Mouse (Mus musculus): Measurements from ENCODE around the gene Drc3. TPM values are rescaled to one million over a fixed set of nuclear protein-coding genes. Genes with fewer than 3 reads are reported as not detected.
A peak's percentile ranks its signal among the peaks of the same experiment; 100 is the strongest.
"Not testable (repeated sequence)": the region's sequence is repeated elsewhere in the genome, so short reads cannot be mapped to it uniquely, and the experiment has no call there.

Drc3 gene
- total RNA-seq, 2 experiments from 2014 or later, result not detected

DNA sequence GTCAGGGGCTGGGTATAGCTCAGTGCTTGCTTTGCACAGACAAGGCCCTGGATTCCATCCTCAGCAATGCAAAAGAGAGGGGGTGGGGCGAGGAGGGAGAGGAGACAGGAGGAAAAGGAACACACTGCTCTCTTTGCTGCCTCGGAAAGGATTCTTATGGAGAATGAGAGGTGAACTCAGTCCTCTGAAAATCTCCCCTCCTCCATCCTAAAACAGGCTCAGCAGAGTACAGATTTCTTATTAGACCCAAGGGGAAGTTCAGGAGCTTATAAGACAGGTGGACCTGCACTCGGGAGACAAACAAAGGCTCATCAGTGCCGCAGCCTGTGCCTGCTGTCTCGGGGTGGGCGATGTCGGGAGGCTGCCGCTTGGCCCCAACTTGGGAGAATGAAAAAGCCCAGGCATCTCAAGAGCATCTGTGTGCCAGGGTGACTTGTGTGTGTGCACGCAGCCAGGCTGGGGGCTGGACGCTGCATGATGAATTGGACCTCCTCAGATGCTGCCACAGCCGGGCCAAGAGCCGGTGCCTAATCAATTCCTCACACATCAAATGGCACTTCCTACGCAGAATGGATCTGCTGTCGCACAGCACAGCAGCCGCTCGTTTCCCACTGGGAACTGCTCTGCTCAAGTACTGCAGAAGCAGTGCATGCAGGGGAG, 31.8 kb downstream of the Drc3 start:
- no peak for ATAC-seq (replicated peaks; ENCODE audit: low FRiP score, poor library complexity, severe bottlenecking)

DNA sequence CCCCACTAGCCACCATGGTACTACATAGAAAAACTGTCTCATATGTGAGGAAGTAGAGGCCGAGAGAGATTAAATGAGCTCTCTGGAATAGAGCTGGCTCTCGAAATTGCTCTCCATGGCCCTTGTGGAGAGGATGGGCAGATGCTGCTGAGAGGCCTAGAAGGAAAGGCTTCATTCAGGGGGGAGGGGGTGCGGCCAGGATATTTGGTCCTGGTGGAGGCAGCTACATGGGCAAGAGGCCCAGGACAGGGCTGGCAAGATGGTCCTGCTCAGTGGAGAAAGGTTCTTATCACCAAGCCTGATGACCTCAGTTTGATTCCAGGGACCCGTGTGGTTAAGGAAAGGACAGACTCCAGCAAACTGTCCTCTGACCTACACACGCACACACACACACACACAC, 32.8 kb downstream of the Drc3 start:
- no peak for ATAC-seq (replicated peaks; ENCODE audit: low FRiP score, poor library complexity, severe bottlenecking)

DNA sequence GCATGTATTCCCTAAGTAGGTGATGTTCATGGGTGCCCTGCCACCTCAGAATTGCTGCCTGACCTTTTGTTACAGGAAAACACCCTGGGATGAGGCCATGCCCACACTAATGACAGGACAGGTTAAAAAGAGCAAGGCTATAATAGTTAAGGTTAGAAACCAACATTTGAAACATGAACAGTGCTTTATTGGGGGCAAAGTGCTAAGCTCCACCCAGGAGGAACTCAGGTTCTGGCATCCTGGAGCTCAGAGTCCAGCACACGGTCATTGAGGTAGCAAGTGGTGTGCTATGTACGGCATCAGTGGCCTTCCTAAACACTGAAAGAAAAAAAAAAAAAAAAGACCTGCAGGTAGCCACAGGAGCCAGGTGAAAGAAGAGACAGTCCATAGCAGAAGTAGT, 34.8 kb downstream of the Drc3 start:
- ATAC-seq (replicated peaks; ENCODE audit: low FRiP score, poor library complexity, severe bottlenecking), result no peak

DNA sequence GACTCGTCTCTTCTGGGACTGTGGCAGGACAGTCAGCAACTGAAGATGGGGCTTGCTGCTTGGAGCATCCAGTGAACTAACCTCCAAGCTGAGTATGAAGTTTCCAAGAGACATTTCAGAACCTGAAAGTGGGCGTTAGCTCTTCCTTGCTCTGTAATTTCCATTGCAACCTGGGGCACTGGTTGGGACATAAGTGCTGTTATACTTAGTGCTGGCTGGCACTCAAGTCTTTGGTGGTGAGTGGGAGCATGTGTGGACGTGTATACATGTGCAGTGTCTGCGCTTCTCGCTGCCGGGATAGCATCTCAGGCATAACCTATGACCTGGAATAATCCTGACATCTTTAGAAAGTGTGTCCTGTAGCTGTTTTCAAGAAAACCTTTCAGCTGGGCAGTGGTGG, 38.2 kb downstream of the Drc3 start:
- no peak for ATAC-seq (replicated peaks; ENCODE audit: low FRiP score, poor library complexity, severe bottlenecking)

DNA sequence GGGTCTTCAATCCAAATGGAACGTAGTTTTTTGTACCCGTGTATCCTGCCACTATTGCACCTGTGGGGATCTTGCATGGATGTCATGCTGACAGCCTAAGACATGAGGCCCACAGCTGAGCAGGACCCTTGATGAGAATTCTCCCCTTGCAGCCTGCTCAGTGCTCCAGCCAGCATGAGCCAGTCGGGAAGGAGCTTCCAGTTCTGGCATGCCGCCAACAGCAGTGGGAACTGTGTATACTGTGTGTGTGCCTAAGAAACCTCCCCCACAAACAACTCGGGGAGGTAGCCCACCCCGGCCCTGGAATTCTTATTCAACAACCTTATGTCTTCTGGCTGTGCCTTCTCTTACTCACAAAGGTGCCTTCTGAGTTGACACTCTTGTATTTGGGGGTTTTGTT, 43.4 kb downstream of the Drc3 start:
- no peak for ATAC-seq (replicated peaks; ENCODE audit: low FRiP score, poor library complexity, severe bottlenecking)

DNA sequence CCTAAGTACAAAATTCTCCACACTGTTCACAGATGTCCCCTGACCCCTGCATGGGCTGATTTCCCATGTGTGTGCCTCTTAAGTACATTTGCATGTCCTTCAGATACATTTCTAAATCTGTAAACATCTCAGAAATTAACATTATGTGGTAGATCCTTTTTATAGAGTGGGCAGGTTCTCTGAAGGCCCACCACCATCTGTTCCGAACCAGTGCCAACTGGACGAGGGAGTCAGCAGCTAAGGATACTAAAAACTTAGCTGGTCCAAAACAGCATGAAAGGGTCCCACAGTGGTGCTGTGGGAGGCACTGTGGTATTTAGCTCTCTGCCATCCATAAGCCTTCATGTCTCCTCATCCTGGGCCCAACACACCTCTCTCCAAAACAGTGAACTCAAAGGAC, 44.0 kb downstream of the Drc3 start:
- ATAC-seq (replicated peaks; ENCODE audit: low FRiP score, poor library complexity, severe bottlenecking), result no peak

DNA sequence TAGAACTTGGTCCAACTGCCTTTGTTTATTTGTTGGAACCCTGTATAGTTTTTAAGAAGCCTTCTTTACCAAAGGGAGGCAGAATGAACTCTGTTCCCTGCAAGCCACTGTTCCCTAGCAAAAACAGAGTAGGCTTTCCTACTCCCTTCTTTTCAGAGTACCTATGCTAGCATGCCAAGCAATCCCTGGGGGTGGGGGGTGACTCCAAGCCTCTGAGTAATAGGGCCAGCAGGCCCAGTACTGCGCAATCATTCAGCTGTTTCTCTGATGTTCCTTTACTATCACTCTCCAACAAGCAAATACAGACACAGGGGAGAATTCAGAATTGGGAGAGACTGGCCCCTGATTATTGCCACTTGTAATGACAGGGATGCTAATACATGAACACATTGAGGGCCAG, 53.5 kb downstream of the Drc3 start:
- ATAC-seq (replicated peaks; ENCODE audit: low FRiP score, poor library complexity, severe bottlenecking), result no peak

DNA sequence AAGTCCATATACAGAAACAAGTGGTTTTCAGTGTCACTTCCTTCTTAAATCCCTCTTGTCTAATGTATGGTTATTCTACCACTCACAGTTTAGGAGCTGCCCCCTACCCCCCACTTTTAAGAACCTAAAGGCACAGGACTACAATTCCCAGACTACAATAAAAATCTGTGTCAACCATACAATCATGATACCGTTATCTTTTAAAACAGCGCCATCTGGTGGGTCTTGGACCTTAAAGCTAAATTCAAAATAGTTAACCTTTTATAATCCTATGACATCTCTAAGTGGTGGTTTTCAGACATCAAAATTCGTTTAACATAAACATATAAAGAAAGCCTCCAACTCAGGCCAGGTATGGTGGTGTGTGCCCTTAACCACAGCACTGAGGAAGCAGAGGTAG, 59.0 kb downstream of the Drc3 start:
- no peak for ATAC-seq (replicated peaks; ENCODE audit: low FRiP score, poor library complexity, severe bottlenecking)

DNA sequence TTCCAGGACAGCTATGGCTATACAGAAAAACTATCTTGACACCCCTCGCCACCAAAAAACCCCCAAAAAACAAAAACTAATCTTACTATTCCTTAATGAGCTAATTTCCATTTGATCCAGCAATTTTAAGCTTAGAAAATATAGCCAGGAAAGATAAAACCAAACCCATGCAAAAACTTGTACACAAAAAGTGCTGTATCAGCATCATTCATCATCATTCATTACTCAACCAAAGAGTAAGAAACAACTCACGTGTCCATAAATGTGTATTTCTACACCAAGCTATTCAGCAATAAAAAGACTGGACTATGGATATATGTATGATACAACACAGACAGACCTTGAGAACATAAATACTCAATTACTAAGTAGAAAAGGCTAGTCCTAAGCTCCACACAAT, 59.8 kb downstream of the Drc3 start:
- ATAC-seq (replicated peaks; ENCODE audit: low FRiP score, poor library complexity, severe bottlenecking), result no peak

DNA sequence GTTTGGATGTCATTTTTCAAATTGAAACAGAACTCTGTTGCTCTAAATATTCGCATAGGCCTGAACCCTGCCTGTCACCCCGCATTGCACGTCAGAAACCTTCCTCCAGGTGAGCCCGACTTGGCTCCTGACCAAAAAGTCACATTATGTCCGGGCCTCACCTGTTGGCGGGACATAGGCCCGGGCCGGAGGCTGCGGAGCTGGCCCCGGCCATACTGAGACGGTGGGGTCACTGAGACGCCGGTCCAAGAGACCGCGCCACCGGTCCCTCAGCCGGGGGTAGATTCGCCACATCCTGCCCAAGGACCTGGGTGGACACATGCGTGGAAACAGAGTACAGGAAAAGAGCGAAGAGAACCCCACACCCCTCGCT, 63.4 kb downstream of the Drc3 start:
- peak; percentile 44 for ATAC-seq (replicated peaks; ENCODE audit: low FRiP score, poor library complexity, severe bottlenecking)

DNA sequence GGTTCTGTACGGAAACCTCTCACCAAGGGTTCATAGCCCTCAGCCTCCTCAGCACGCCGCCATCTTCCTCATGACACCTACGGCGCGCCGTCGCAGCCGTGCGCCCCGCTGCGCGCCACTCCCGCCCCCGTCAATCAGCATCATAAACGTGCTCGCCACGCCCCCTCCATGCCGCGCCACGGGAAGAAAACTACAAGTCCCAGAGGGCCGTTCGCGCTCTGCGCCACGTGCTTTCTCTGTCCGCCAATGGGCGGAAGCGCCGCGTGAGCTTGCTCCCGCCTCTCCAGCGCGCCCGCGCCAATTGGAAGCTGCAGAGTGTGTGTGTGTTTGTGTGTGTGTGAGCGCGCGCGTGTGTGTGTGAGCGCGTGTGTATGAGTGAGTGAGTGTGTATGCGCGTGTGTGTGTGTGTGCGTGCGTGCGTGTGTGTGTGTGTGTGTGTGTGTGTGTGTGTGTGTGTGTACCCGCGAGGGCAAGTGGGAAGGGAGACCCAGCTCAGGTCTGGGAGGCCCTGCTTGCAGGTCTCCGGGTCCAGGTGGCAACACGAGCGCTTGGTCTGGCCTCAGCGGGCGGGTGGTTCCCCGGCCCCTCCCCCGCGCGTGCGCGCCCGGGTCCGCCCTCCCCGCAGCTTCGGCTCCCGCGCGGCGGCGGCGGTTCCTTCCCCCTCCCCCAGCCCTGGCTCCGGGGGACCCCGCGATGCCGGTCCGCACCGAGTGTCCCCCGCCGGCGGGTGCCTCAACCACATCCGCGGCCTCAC, 64.0 kb downstream of the Drc3 start, which contains the start of gene Gid4:
Gene Gid4 (plus strand): TSS at position 183 of the 754 bp plus-strand sequence.
- ATAC-seq (replicated peaks; ENCODE audit: low FRiP score, poor library complexity, severe bottlenecking), result peak; percentile 92

DNA sequence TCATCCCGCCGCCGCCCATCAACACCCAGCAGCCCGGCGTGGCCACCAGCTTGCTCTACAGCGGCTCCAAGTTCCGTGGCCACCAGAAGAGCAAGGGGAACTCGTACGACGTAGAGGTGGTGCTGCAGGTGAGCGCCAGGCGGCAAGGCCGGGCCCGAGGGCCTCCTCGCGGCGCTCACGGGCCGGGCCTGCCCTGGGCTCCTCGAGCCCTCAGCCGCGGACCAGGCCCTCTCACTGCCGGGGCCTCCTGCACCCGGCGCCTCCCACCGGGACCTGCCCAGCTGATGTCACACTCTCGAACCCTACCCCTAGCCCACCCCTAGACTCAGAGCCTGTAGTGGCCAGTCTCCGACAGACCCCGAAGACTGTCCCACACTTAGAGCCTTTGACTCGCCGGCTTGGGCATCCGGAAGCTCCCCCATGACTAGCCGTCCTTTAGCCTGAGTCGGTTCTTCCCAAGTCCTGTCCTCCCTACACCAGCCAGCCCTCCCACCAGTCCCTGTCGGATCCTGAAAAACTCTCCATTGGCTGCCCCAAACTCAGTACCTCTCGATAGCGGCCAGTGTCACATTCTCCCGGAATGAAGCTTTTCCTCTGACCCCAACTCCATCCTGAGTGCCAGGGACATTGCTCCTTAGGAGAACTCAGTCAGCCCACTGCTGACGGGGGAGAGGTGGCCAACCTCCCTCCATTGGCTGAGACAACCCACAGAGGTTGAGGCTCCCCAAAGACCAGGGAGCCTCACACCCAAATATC, 64.8 kb downstream of the Drc3 start, which contains the start of gene Atpaf2:
Gene Atpaf2 (minus strand): TSS at position 741 of the 756 bp plus-strand sequence.
- ATAC-seq (replicated peaks; ENCODE audit: low FRiP score, poor library complexity, severe bottlenecking), result peak; percentile 13; the same call in 1 of the 2 replicates

DNA sequence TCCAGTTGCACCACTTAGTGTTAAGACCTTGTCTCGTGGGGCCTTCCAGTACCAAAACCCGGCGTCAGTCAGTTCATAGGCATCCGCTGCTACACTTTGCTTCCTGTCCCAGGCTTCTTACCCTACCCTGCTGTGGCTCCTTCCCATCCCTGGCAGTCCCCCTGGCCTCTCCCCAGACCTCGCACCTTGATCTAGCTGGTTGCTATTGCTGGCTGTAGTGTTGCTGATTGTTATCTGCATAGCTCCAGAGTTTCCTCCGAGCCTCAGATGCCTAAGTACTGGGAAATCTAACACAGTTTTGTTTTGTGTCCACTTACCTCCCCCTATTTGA, 65.3 kb downstream of the Drc3 start:
- ATAC-seq (replicated peaks; ENCODE audit: low FRiP score, poor library complexity, severe bottlenecking), result 0 out of 2 replicates have a peak, but pooled peaks have one; percentile 17

DNA sequence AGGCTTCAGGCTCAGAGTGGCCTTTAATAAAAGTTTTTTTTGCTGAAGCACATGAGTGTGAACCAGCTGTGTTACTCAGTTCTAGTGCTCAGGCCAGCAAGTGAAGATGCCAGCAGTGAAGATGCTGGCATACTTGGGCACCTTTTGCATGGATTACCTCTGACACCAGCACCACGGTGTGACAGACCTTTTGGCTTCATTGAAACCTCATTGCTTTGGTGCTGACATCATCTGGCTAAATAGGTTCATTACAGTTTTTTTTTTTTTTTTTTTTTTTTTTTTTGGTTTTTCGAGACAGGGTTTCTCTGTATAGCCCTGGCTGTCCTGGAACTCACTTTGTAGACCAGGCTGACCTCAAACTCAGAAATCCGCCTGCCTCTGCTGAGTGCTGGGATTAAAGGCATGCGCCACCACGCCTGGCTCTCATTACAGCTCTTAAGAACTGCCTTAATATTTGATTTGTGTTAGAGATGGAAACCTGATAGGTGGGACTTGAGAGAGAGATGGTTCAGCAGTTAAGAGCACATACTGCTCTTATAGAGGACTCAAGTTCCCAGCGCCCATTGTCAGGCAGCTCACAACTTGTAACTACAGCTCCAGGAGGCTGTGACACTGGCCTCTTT, 69.0 kb downstream of the Drc3 start:
- no peak for ATAC-seq (replicated peaks; ENCODE audit: low FRiP score, poor library complexity, severe bottlenecking)

DNA sequence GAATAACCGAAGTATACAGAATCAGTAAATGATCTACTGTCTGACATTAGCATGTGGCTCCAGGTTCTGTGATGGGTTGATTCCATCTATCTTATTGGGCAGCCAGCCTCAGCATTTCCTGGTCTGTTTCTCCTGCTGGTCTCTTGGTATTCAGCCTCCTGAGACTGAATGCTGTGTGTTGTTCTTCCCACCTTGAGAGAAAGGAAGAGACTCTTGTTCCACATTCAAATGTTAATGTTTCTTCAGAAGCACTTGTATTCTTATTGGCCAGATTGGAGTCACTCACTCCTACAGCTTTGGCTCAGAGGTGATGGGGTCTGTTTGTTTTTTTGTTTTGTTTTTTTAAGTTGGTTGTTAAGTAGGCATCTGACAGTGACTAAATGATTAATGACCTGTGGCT, 69.9 kb downstream of the Drc3 start:
- ATAC-seq (replicated peaks; ENCODE audit: low FRiP score, poor library complexity, severe bottlenecking), result no peak

DNA sequence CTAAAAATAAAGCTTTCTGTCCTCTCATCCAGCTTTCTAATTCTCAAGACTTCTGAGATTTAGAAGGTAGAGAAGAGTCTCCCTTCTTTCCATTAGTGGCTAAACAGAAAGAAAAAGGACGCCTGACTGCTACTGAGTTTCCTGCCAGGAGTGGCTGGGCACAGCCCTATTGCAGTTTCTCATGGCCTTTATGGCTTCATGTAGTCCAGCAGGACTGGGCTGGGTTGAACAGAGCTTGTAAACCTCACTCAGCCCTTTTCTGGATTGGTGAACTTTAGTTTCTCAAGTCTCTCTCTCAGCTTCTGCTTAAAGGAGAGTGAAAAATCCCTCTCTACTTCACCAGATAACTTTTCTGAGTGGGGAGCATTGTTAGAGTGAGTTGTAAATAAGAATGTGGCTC, 73.3 kb downstream of the Drc3 start:
- ATAC-seq (replicated peaks; ENCODE audit: low FRiP score, poor library complexity, severe bottlenecking), result no peak

DNA sequence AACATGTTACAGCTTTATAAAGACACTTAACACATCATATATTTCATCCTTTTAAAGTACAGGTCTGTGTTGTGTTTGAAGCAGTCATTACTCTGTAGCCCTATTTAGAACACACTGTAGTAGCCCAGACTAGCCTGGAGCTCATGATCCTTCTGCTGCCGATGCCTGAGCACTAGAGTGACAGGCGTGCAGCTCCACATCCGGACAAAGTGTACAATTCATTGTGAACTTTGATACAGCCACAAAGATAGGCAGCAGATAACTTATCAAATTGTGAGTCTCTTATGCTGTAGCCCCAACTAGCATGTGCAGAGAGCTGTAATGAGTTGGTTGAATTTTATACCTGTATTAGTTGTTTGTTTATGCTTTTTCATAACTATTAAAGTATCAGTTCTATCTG, 74.5 kb downstream of the Drc3 start:
- no peak for ATAC-seq (replicated peaks; ENCODE audit: low FRiP score, poor library complexity, severe bottlenecking)

DNA sequence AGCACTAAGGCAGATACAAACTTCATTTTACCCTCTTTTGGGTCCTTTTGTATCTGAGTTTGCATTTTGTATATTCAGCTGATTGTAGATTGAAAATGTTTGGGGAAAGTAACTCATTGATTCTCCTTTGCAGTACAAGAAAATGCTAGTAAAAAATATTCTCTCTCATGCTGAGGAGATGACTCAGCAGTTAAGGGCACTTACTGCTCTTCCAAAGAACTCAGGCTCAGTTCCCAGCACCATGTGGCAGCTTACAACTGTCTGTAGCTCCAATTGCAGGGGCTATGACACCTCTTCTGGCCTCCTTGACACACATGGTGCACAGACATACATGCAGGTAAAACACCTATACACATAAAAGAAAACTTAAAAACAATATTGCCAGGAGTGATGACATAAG, 80.4 kb downstream of the Drc3 start:
- ATAC-seq (replicated peaks; ENCODE audit: low FRiP score, poor library complexity, severe bottlenecking), result no peak

DNA sequence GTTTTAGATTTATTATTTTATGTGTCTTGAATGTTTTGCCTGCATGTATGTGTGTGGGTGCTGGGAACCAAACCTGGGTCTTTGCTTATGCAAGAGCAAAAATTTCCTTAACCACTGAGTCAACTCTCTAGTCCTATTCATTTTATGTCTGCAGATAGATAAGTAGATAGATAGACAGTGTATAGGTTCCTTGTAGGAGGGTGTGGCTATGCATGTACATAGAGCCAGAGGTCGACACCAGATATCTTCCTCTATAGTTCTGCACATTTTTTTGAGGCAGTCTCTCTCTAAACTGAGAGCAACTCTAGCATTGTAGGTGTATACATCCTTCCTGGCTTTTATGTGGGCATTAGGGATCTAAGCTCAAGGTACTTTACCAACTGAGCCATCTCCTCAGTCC, 82.0 kb downstream of the Drc3 start:
- no peak for ATAC-seq (replicated peaks; ENCODE audit: low FRiP score, poor library complexity, severe bottlenecking)

DNA sequence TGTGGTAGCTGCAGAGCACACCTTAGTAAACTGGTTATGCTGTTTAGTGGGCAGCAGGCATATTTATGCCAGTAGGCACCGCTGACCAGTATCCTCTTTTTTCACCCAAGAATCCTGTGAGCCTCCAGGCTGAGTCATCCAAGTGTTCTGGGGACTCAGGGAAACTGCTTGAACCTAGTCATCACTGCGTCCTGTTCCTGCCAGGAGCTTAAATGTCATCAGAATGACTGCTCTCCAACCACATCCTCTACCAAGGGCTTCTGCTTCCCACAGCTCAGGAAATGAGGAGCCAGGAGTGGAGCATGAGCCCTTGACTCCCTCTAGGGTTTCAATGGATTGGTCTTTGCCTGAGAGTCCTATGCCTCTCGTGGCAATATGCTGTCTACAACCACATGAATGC, 83.5 kb downstream of the Drc3 start:
- no peak for ATAC-seq (replicated peaks; ENCODE audit: low FRiP score, poor library complexity, severe bottlenecking)

DNA sequence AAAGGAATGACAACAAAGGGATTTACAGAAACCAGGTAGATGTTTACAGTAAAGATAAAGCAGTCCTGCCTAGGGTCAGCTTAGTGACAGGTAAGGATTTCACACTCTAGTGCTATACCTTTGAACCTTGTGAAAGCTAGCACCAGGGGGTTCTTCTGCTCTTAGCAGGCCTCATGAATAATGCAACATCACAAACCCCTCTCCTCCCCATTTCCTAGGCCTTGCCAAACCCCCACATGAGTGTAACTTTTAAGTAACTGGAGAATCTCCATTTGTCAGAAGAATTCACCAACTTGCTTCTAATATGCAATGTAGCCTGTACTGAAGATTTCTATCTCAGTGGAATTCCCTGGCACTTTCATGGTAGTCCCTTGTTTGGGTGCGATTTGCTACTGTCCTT, 86.5 kb downstream of the Drc3 start:
- not testable (repeated sequence) for ATAC-seq (replicated peaks; ENCODE audit: low FRiP score, poor library complexity, severe bottlenecking)

All from erythroblast, adult 5-6 weeks (primary cell).